Mouse (Mus musculus) heart, postnatal 0 days (tissue): Measurements from ENCODE around the gene Wrb. TPM values are rescaled to one million over a fixed set of nuclear protein-coding genes. Genes with fewer than 3 reads are reported as not detected.

ENCODE experiments used
- ATAC-seq: fragments of 200-750 bp; cut with Nextera tagmentation; 2 replicates; pipeline ENCODE4 v1.8.0; 2017; ENCODE audit warnings: low read depth, moderate number of reproducible peaks, moderate library complexity; ENCODE audit not compliant: insufficient read depth
- DNase-seq: peaks from one replicate; pipeline ENCODE4 v3.0.0-alpha.2; 2016; ENCODE audit warnings: low spot score
- H3K27ac ChIP-seq: fragments of 300-500 bp; sonication (generic); 2 replicates; pipeline ENCODE4 v1.5.1; 2014; ENCODE audit warnings: low read depth, mild to moderate bottlenecking
- H3K27me3 ChIP-seq: fragments of 300-500 bp; sonication (generic); 2 replicates; pipeline ENCODE4 v1.6.1; 2014; ENCODE audit warnings: low read length, mixed read lengths; ENCODE audit not compliant: control insufficient read depth, insufficient read depth
- H3K36me3 ChIP-seq: fragments of 300-500 bp; sonication (generic); replicated peaks from 2 replicates; pipeline ENCODE4 v1.6.1; 2014; ENCODE audit warnings: low read length, mixed read lengths; ENCODE audit not compliant: control insufficient read depth, insufficient read depth
- H3K4me1 ChIP-seq: fragments of 300-500 bp; sonication (generic); 2 replicates; pipeline ENCODE4 v1.6.1; 2014; ENCODE audit warnings: antibody characterized with exemption; ENCODE audit not compliant: control insufficient read depth, insufficient read depth
- H3K4me2 ChIP-seq: fragments of 300-500 bp; sonication (generic); 2 replicates; pipeline ENCODE4 v1.6.1; 2014; ENCODE audit warnings: low read depth, mild to moderate bottlenecking, low read length, moderate library complexity
- H3K4me3 ChIP-seq: fragments of 300-500 bp; sonication (generic); 2 replicates; pipeline ENCODE4 v1.5.1; 2014; ENCODE audit warnings: low read depth, low read length
- H3K9ac ChIP-seq: fragments of 300-500 bp; sonication (generic); replicated peaks from 2 replicates; pipeline ENCODE4 v1.6.1; 2014; ENCODE audit warnings: low read depth, low read length, mixed read lengths
- H3K9me3 ChIP-seq: fragments of 300-500 bp; sonication (generic); replicated peaks from 2 replicates; pipeline ENCODE4 v1.6.1; 2016; ENCODE audit warnings: low read length; ENCODE audit not compliant: control insufficient read depth
- CTCF ChIP-seq: IDR thresholded peaks from 2 replicates; pipeline ENCODE4 v1.5.1; 2016; ENCODE audit warnings: antibody characterized with exemption, control low read depth, low read depth
- EP300 ChIP-seq: IDR thresholded peaks from 2 replicates; pipeline ENCODE4 v1.6.1; 2016; ENCODE audit warnings: antibody characterized with exemption, low read depth
- WGBS: fragments of 180-500 bp; shearing (Covaris S2); extraction: QIAGEN DNeasy Blood & Tissue Kit; methylation state at CpG from one replicate; pipeline ENCODE4 v1.1.7; 2014; 5-methylcytosine and 5-hydroxymethylcytosine counted together
- polyA plus RNA-seq: library from polyadenylated mRNA; unstranded; fragments of >200 nt; fragmentation: Nextera tagmentation; extraction: Ambion mirVana; gene quantifications from 2 replicates; pipeline ENCODE4 v1.2.1, GENCODE M21; 2015
- total RNA-seq: library from RNA; depleted of rRNA; stranded (reverse); fragments of >200 nt; gene quantifications from 2 replicates; pipeline ENCODE4 v1.2.3, GENCODE M21; 2014; ENCODE audit warnings: low replicate concordance

Gene Wrb
- total and polyA plus RNA-seq, 2 experiments from 2014 or later: 28.9 to 54.7 TPM

DNA sequence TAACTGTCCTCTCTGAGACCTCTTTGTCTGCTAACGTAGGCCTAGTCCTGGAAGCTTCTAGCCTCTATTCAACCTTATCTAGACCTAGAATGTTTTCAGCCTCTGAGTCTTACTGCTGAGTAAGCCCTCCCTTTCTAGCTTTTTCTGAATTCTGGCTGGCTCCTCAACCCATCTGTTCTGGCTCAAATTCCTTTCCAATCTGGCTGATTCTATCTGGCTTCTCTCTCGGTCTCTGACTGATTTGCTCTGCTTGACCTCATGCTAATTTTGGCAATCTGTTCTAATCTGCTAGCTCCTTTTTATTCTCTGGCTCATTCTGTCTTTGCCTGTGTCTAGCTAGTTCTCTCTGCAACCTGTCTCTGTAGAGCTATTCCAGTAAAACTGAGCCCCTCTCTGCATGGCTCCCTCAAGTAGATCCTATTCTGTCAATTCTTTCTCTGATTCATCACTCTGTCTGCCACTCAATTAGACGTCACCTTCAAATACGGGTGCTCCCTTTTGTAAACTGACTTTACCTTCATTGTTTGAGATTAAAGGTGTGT, 20.6 kb downstream of the Wrb start:
- Histone ChIP-seq H3K9me3 (no peaks in the 10 kb centered on the region), H3K36me3 (no peaks in the 10 kb centered on the region), H3K4me2 (no peak overlapping the region), H3K4me3 (no peak overlapping the region), H3K4me1 (no peaks in the 10 kb centered on the region), H3K27ac (no peak overlapping the region), H3K27me3 (no peaks in the 10 kb centered on the region), H3K9ac (no peak overlapping the region)
- no peak for TF ChIP-seq CTCF
- TF ChIP-seq EP300: no peak
- no peak for ATAC-seq
- 57% methylated on average over 4 of the region's 4 CpGs for WGBS
- no peak for DNase-seq

DNA sequence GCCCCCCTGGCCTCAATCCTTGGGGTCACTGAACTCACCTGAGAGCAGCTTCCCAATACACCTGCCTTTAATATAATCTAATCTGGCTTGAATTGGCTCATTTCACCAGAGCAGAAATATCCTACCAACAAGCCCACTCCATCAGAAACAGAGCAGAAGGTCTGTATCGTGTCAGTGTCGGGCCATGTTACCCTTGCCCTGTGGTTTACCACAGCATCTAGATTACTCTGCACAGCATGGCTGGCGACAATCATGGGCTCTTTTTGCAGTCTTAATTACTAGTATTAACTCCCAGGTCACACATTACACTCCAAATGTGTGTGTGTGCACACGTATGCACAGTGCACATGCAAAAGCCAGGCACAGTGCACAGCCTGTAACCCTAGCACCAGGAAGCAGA, 23.6 kb downstream of the Wrb start:
- H3K4me1 ChIP-seq: no peaks in the 10 kb centered on the region
- no peaks in the 10 kb centered on the region for H3K36me3 ChIP-seq
- H3K27ac ChIP-seq: no peak overlapping the region
- DNase-seq: no peak
- TF ChIP-seq EP300 (no peak), CTCF (no peak)
- H3K4me3 ChIP-seq: no peak overlapping the region
- no peaks in the 10 kb centered on the region for H3K9me3 ChIP-seq
- 90% methylated on average over 4 of the region's 4 CpGs for WGBS
- H3K27me3 ChIP-seq: no peaks in the 10 kb centered on the region
- no peak overlapping the region for H3K4me2 ChIP-seq
- ATAC-seq: no peak
- no peak overlapping the region for H3K9ac ChIP-seq

DNA sequence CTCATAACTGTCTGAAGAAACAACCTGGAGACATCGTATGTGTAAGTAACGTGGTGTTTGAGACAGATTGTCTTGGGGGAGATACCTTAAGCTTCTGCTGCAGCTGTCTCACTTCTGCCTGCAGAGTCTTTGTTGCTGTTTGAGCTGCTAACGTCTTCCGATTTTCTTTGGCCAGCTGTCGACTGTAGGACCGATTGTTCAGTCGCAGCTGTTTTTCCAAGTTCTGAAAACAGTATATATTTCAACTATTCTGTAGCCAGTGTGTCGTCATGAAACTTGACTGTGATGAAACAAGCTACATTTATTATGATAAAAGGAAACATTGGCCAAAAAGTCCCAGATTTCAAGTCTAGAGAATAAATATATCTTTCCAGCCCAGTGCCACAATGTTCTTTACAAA, 28.4 kb downstream of the Wrb start:
- DNase-seq (no peak), ATAC-seq (no peak)
- no peak overlapping the region for H3K27ac ChIP-seq

DNA sequence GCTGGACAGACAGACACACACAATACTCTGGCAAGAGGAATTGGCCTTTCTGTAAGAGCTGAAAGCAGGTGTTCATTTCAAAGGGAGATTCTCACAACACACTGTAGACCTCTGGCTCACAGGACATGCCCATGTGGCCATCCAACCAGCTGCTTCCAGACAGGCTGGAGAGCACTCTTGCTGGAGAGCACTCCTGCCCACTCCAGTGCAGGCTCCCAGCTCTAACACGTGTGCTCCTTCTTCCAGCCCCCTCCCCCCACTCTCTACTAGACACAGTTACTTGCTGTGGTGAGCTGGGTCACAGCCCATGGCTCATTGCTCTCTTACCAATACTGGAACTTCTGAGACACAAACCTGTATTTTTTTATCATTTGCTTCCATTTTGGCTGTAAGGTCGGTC, 30.2 kb downstream of the Wrb start:
- Histone ChIP-seq H3K9ac (no peak overlapping the region), H3K27ac (no peak overlapping the region), H3K4me1 (no peaks in the 10 kb centered on the region), H3K27me3 (no peaks in the 10 kb centered on the region), H3K4me3 (no peak overlapping the region), H3K36me3 (no peaks in the 10 kb centered on the region), H3K9me3 (peaks cover 5% of the 10 kb centered on the region; the same call in 1 of the 2 replicates), H3K4me2 (no peak overlapping the region)
- ATAC-seq: no peak
- 44% methylated on average over 2 of the region's 2 CpGs for WGBS
- TF ChIP-seq CTCF (no peak), EP300 (no peak)
- DNase-seq: no peak

More for the DNA sequence above, 28.4 kb downstream of the Wrb start:
- no peak overlapping the region for H3K9ac ChIP-seq
- no peaks in the 10 kb centered on the region for H3K4me1 ChIP-seq
- TF ChIP-seq CTCF (no peak), EP300 (no peak)
- H3K4me3 ChIP-seq: no peak overlapping the region
- H3K27me3 ChIP-seq: no peaks in the 10 kb centered on the region
- H3K4me2 ChIP-seq: no peak overlapping the region
- no peaks in the 10 kb centered on the region for H3K36me3 ChIP-seq
- 72% methylated on average over 8 of the region's 8 CpGs for WGBS
- no peaks in the 10 kb centered on the region for H3K9me3 ChIP-seq

DNA sequence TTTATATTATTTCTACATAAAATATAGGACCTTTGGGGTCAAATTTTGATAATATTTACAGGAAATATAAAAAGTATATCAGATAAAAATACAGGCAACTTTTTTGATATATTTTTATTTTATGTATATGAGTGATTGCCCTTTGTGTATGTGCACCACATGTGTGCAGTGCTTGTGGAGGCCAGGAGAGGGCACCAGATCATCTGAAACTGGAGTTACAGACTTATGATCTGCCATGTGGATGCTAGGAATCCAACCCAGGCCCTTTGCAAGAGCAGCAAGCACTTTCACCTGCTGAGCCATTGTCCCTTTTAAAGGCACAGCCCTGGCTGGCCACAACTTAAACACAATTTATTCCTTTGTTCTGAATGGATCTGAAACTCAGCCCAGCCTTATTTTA, 33.9 kb downstream of the Wrb start:
- TF ChIP-seq EP300 (no peak), CTCF (no peak)
- H3K27ac ChIP-seq: no peak overlapping the region
- no peak for DNase-seq
- H3K4me1 ChIP-seq: no peaks in the 10 kb centered on the region
- H3K9ac ChIP-seq: no peak overlapping the region
- H3K4me2 ChIP-seq: no peak overlapping the region
- no peak for ATAC-seq
- H3K9me3 ChIP-seq: peaks cover 5% of the 10 kb centered on the region; the same call in 1 of the 2 replicates
- H3K4me3 ChIP-seq: no peak overlapping the region
- H3K36me3 ChIP-seq: no peaks in the 10 kb centered on the region
- no peaks in the 10 kb centered on the region for H3K27me3 ChIP-seq

DNA sequence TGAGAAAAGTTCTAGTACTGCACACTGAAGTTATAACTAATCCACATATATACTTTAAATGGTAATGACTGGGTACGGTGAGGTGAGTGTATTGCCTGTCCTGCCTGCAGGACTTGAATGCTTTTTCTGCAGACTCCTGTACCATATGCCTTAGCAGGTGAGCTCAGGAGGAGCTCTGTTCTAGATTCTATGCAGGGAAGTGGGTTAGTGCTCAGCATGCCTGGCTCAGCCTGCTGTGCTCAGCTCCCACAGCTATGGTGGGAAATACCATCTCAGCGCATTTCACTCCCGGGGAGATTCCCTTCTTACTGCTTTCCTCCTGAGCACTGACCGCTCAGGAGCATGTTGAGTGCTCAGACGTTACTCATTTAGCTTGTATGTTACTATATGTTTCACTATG, 42.4 kb downstream of the Wrb start:
- WGBS: 73% methylated on average over 5 of the region's 5 CpGs
- Histone ChIP-seq H3K9me3 (no peaks in the 10 kb centered on the region), H3K27me3 (no peaks in the 10 kb centered on the region), H3K4me1 (0 out of 2 replicates have a peak, but pooled peaks cover 2% of the 10 kb centered on the region), H3K27ac (no peak overlapping the region), H3K4me3 (no peak overlapping the region), H3K9ac (no peak overlapping the region), H3K4me2 (no peak overlapping the region), H3K36me3 (no peaks in the 10 kb centered on the region)
- DNase-seq: no peak
- TF ChIP-seq EP300: no peak
- TF ChIP-seq CTCF: no peak
- no peak for ATAC-seq
